Mouse (Mus musculus) olfactory bulb, adult 2 months (tissue): ENCODE measurements at regions not wholly inside any gene's neighbourhood (a gene's known extent, or its start where the extent isn't known, plus 50 kb on each side); places are given as distances from the start of the nearest gene placed in this dataset.

Experiments
- H3K27ac ChIP-seq: fragments of 200-500 bp; 2 replicates; pipeline ENCODE4 v1.5.1; 2012; ENCODE audit warnings: low read depth, low read length; ENCODE audit not compliant: insufficient read depth
- H3K4me1 ChIP-seq: fragments of 200-500 bp; 2 replicates; pipeline ENCODE4 v1.6.1; 2012; ENCODE audit warnings: low read length; ENCODE audit not compliant: control insufficient read depth, insufficient read depth
- H3K4me3 ChIP-seq: fragments of 200-500 bp; 2 replicates; pipeline ENCODE4 v1.5.1; 2012; ENCODE audit warnings: mild to moderate bottlenecking, low read depth, low read length, moderate library complexity; ENCODE audit not compliant: insufficient read depth
- CTCF ChIP-seq: fragments of 200-500 bp; IDR thresholded peaks from 2 replicates; pipeline ENCODE4 v1.5.1; 2012; ENCODE audit warnings: low read depth, mild to moderate bottlenecking, low read length, moderate library complexity; ENCODE audit not compliant: insufficient read depth
- POLR2A ChIP-seq: fragments of 200-500 bp; IDR thresholded peaks from 2 replicates; pipeline ENCODE4 v1.6.1; 2012; ENCODE audit warnings: mild to moderate bottlenecking, low read depth, low read length, moderate library complexity; ENCODE audit not compliant: insufficient read depth
- WGBS: fragments of 180-500 bp; shearing (Covaris S2); methylation state at CpG from one replicate; pipeline ENCODE4 v1.1.7; 2018; 5-methylcytosine and 5-hydroxymethylcytosine counted together

DNA sequence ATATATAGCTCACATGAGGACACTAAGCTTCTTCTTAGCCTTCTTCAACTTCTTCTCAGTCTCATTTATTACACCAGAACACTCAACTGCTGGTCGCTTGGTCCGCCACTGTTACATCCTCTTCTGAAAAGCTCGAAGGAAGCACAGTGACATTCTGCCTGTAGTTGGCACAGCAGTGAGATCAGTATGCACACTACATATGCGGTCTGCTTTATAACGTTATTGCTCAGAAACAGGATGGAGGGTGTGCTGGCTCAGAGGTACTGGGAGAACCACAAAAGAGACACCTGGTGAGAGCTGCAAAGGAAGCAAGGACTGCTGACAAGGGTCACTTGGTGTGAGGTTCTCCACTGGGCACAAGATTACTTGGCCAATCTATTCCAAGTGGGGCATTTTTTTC, 179.5 kb downstream of the Ets1 start:
- no peak overlapping the region for H3K27ac ChIP-seq
- TF ChIP-seq POLR2A (no peak), CTCF (no peak)
- H3K4me1 ChIP-seq, result no peaks in the 10 kb centered on the region
- no peak overlapping the region for H3K4me3 ChIP-seq
- WGBS, result 83% methylated on average over 5 of the region's 5 CpGs

DNA sequence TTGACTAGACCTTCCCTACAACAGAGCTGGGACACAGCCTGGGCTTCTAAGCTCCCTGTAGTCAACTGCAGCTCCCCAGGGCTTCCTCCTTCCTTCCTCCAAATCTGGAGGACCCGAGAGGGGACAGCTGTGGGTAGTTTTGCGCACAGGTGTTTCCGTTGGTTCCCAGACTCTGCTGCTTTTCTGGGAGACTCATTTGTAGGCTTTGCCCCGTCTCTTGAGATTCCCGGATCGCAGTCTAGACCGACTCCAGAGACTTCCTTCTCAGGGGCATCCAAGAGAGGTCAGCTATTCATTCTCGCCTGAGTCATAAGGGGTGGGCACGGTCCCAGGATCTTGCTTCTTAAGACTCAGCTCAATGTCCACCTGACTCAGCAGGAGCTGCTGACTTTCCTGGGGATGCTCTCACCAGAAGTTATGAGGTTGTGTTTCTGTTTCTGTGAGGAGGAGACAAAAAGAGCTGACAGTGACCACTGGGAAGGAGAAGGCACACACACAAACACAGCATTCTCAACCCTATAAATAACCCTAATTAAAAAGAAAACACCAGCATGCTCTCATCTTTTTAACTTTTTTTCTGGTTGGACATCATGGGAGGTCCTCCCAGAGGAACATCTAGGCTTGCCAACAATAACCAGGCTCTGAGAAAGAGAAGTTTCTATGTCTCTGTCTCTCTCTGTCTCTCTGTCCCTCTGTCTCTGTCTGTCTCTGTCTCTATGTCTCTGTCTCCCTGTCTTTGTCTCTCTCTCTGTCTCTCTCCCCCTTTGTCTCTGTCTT, 180.8 kb downstream of the Ets1 start:
- no peaks in the 10 kb centered on the region for H3K4me1 ChIP-seq
- TF ChIP-seq CTCF (no peak), POLR2A (no peak)
- H3K4me3 ChIP-seq, result no peak overlapping the region
- WGBS, result 74% methylated on average over 9 of the region's 9 CpGs
- no peak overlapping the region for H3K27ac ChIP-seq

DNA sequence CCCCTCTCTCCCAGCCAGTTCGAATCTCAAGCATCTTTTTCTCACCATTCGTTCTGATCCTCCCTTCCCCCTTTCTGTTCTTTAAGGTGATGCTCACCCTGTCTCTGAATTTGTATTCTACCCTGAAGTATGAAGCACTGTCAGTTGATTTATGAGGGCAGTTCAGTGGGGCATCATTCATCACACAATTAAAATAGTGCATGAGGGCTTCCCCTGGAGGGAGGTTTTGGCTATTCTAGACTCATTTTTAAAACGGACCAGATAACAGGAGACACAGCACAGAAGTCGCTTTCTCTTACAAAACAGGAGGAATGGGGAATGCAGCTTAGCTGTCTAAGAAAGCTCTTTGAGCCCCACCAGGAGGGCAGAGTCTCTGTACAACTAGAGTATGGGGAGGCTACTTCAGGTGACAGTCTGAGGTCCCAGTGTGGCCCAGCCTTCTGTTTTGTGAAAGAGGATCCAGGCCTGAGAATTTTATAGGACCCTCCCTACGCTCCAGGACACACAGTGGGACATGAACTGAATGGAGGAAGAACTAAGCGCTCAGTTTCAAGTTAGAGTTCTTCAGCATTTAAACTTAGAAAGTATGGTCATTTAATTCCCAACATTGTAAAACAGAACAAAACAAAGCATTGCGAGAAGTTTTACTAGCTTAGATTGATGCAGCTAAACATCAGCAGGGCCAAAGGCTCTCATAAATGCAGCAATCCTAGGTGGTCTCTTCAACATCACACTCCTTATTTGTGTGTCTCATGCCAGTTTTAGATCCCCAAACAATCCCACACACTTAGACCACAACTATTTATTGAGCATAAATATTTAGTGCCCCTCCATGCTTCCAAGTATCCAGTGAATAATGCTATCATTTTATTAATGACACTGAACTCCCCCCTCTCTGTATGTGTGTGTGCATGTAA, 181.7 kb downstream of the Ets1 start:
- Histone ChIP-seq H3K4me3 (no peak overlapping the region), H3K27ac (no peak overlapping the region), H3K4me1 (no peaks in the 10 kb centered on the region)
- TF ChIP-seq POLR2A (no peak), CTCF (no peak)
- WGBS, result 83% methylated on average over 7 of the region's 7 CpGs

DNA sequence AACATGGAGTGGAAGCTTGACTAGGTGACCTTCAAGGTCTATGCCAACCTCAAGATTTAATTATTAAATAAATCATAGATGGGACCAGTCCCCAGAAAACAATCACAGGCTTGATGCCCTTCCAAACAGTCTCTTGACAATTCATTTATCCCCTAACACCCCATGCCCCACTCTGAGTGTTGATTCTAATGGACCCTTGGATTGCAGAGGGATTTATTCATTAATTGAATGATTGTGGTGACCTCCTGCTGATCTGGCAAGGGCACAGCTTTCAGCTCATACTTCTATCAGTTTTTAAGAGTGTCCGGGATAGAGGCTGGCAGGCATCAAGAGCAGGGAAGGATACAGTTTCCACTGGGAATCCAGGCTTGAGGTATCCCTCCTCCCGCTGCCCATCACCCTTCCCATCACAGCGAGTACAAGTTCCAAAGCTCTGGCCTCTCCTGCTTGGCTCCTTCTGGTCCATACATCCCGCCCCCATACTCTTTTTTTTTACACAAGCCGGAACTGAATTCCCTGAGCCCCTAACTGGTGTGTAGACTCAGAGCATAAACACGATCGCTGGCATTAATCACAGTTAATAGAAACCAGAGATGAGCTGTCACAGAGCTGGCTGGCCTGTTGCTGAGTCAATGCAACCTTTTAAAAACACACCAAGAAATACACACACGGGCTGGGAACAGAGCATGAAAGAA, 187.6 kb downstream of the Ets1 start:
- Histone ChIP-seq H3K4me1 (peaks cover 3% of the 10 kb centered on the region; the same call in 1 of the 2 replicates), H3K27ac (no peak overlapping the region), H3K4me3 (no peak overlapping the region)
- WGBS, result 31% methylated on average over 8 of the region's 8 CpGs
- TF ChIP-seq CTCF, result no peak

DNA sequence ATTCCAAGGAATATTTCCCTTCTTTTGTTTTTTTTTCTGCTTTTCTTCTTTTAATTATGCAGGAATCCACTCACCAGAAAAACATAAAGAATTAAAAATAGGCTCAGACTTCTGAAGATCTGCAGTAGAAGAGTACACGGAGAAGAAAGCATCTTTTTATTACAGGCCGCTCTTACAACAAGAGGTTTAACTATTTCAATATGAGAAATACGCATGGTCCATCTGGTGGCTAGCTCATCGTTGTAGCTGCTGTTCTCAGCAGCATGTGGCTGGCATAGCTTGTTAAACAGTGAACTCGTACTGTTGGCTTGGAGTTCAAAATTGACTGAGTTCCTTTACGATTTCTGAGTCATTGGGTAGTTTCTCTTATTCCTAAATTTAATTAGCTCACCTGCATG, 188.1 kb downstream of the Ets1 start:
- no peak overlapping the region for H3K27ac ChIP-seq
- H3K4me3 ChIP-seq, result no peak overlapping the region
- peaks cover 3% of the 10 kb centered on the region; the same call in 1 of the 2 replicates for H3K4me1 ChIP-seq
- 55% methylated on average over 6 of the region's 6 CpGs for WGBS
- TF ChIP-seq CTCF (no peak), POLR2A (no peak)

DNA sequence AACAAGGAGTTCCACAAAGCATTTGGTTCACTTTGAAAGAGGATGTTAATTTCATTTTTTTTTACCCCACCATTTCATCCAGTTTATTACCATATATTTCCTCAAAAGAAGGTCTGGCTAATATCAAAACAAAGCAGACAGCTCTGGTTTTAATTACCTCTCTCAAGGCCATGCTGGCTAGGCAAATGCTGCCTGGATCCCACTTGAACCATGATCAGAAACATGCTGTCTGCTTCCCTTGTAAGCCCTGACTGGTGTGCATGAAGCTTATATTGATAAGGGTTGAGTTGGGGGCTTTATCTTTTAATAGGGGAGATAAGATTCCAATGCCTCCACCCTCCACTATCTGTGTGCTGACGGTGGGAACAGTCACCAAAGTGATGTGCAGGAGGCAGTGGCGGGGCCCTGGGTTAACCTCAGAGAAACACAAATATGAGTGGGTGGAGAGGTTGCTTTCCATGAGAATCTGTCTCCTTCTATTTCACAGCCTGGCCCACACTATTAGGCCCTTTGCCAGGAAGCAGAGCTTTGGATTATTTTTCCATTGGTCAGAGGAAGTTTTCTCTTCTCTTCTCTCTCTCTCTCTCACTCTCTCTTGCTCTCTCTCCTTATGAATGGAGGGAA, 194.4 kb downstream of the Ets1 start:
- Histone ChIP-seq H3K4me3 (no peak overlapping the region), H3K27ac (no peak overlapping the region), H3K4me1 (no peaks in the 10 kb centered on the region)
- TF ChIP-seq POLR2A (no peak), CTCF (no peak)
- WGBS, result 55% methylated on average over 2 of the region's 2 CpGs

DNA sequence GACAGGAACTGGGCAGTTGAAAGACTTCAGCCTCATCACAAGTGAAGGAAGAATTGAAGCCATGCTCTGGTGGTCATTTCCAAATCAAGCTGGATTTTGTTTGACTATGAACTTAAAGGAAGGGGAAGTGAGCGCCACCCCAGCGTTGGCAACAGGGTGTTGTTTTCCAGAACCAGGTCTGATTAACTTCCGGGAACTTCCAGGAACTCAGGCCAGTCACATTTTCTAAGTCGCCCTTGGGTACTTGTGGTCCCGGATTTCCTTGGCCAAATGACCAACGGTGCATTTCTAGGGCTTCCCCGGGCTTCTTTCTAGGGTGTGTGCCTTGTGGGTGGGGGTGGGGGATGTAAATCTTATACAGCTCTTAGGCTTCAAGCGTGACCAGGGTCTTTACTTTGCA, 197.4 kb downstream of the Ets1 start:
- TF ChIP-seq POLR2A, result no peak
- no peak for TF ChIP-seq CTCF
- 90% methylated on average over 8 of the region's 8 CpGs for WGBS
- Histone ChIP-seq H3K27ac (no peak overlapping the region), H3K4me1 (no peaks in the 10 kb centered on the region), H3K4me3 (no peak overlapping the region)

DNA sequence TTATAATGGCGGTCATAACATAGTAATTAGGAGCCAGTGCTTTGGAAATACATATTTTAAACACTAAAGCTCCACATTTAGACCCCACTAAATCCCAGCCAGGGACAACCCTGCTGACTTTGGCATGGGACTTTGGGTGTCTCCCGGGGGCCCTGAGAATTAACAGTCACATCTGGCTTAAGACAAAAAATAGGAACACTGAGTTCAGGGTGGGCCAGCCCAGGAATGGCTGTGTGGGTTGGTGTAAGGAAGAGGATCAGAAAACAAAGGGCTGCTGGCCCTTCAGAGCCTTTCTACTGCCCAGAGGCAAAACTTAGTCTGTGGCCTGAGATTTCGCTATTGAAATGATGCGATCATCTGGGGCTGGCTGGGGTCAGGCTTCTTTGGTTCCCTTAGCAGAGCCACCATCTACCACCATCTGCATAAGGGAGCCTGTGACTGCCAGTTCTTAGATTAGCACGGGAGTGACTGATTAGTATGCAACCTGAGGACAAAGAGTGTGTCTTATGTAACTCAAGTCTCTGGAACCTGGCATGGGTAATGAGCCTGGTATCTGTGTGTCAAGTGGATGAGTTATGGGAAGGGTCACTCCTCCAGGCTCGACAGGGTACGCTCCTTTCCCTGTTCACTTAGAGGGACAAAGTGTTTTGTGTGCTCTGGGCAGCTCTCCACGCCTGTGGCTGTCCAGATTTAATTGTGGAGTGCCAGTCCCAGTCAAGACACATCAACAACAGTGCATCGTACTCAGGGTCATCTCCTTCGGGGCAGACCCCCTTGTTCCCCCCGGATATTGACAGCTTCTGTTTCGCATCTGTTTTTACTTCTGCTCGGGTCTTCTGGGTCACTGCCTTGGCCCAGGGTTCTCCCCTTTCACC, 199.0 kb downstream of the Ets1 start:
- Histone ChIP-seq H3K4me3 (no peak overlapping the region), H3K27ac (no peak overlapping the region), H3K4me1 (no peaks in the 10 kb centered on the region)
- 74% methylated on average over 13 of the region's 13 CpGs for WGBS
- no peak for TF ChIP-seq POLR2A
